Mouse (Mus musculus) stomach, postnatal 0 days (tissue): ENCODE measurements around the gene Ppp4r3b.

Experiments used
- CTCF ChIP-seq: IDR thresholded peaks from 2 replicates; pipeline ENCODE4 v1.5.1; 2016; ENCODE audit warnings: antibody characterized with exemption, low read depth, mild to moderate bottlenecking, moderate library complexity
- EP300 ChIP-seq: optimal IDR thresholded peaks from 2 replicates; pipeline ENCODE3; 2016; ENCODE audit warnings: antibody characterized with exemption

GRCm38 (mm10) chr11:29173125-29173631, 488 bp downstream of the Ppp4r3b start:
- peak; percentile 72 for TF ChIP-seq CTCF
- no peak for TF ChIP-seq EP300
